Mouse (Mus musculus): ENCODE measurements around the gene Abcd3.
"Not testable (repeated sequence)": the region's sequence is repeated elsewhere in the genome, so short reads cannot be mapped to it uniquely, and the experiment has no call there.

Abcd3 gene

GRCm38 (mm10) chr3:121818736-121819396 lies 3.8 kb upstream of the Abcd3 start:
- no peak for DNase-seq (ENCODE audit: low read depth, low spot score)

DNA sequence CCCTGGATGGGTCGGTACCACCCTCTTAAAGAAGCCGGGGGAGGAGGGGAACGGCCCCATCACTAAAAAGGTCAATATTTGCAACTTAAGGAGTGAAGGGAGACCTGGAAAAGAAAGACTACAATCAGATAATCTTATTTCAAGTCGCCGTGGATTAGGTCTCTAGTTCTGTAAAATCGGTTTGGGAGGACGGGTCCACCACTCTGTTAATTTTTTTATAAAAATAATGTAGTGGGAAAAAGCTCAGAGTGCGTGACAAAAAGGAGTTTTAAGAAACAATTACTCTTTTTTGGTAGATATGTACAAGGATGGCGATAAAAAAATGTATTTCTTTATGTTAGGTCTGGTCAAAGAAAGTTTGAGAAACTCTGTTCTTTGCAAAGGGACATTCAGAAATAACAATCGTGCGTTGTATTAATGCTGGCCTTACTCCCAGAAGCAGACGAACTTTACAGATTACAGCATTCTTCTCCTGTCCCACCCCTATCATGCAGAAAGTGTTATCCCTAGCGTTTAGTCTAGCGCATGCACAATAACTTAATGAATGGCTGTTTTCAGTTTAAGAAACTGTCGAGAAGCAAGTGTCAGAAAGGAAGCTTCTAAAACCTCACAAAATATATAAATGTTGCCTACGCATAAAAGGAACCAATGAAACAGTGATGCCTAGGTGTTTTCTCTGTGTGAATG lies 590 bp upstream of the Abcd3 start:
- no peak for DNase-seq (ENCODE audit: low read depth, low spot score)

DNA sequence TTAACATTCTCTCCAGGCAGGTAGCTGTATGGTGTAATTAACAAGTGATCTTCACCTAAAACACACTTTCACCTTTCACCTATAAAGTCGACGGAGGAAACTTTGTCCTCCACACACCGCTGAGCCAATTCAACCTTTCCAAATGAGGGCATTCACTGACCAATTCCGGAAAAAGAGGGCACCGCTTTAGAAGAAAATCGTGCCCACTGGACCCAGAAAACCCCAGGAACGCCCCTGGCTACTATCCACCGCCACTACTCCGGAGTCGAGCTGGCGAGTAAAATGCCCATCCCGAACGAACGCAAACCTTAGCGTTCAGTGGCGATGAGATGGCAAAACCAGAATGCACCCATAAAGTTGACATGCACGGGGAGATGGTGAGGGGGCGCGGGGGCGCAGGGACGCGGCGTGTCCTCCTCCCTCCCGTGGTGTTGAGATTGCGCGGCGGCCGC lies 663 bp downstream of the Abcd3 start:
- DNase-seq (ENCODE audit: low read depth, low spot score) = peak; percentile 59

DNA sequence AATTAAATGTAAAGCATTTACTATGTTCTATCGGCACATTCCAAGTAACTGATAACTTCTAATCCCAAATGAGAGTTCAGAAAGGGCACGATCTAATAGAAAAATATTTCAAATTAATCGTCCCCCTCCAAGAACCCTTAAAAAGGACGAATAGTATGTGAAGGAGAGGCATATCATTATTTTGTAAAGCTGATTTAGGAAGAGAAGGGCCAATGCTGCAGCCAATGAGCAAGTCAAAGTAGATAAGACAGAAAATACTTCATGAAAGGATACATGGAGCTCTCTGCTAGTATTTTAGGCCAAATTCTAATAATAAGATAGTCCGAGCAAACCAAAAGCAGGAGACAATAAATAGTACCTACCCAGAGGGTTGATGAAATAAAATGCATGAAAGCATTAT lies 1.3 kb downstream of the Abcd3 start:
- DNase-seq (ENCODE audit: low read depth, low spot score) = no peak

- no peak for DNase-seq (ENCODE audit: low read depth, low spot score)
Measured at GRCm38 (mm10) chr3:121808246-121808645, 6.9 kb downstream of the Abcd3 start.

DNA sequence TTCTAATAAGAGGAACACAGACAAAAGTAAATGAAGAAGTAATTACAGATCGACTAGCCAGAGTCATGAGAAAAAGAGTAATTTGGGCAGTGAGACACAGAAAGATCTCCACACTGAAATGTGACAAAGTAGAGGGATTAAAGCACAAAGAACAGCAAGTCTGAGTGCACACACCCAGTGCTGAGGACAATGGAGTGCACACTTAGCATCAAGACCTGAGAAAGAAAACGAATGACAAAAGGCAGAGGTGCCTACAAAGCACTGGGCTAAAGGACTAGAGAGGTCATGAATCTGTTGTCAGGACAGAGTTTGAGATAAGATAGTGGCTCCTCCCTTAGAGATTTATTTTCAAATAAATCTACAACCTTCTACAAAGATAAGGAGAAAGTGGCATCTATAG lies 20.9 kb downstream of the Abcd3 start:
- peak; percentile 93 for DNase-seq (ENCODE audit: low read depth, low spot score)

GRCm38 (mm10) chr3:121792246-121792645 lies 22.9 kb downstream of the Abcd3 start:
- DNase-seq (ENCODE audit: low read depth, low spot score) = no peak

- no peak for DNase-seq (ENCODE audit: low read depth, low spot score)
Measured at GRCm38 (mm10) chr3:121790442-121790841, 24.7 kb downstream of the Abcd3 start.

GRCm38 (mm10) chr3:121789790-121790189 lies 25.3 kb downstream of the Abcd3 start:
- no peak for DNase-seq (ENCODE audit: low read depth, low spot score)

DNA sequence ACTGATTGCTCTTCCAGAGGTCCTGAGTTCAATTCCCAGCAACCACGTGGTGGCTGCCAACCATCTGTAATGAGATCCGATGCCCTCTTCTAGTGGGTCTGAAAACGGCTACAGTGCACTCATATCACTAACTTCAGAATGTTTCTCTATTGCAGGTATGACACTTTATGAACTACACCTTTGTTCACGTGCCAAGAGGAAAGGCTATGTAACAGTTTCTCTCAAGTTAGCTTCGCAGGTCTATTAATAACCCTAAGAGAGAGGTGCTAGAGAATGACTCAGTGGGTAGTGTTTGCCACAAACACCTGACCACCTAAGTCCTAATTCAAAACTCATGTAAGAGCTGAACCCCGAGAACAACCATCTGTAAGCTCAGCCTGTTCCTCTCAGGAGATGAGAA lies 32.1 kb downstream of the Abcd3 start:
- DNase-seq (ENCODE audit: low read depth, low spot score) = no peak

DNA sequence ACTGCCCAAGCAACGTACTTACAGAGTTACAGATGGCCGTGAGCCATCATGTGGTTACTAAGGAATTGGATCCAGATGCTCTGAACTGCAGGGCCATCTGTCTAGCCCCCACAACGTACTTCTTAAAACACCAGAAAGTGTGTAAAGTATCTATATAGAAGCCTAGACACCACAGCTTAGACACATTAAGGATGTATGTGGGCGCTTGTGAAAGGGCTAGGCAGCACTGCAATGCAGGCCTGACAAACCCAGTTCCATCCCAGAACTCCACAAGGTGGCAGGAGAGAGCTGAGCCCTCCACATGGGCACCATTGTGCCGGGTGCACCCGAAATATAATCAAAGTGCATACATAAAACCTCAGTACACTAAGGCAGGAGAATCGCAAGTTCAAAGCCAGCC lies 37.2 kb downstream of the Abcd3 start:
- peak; percentile 64 for DNase-seq (ENCODE audit: low read depth, low spot score)

GRCm38 (mm10) chr3:121773336-121773735 lies 41.8 kb downstream of the Abcd3 start:
- not testable (repeated sequence) for DNase-seq (ENCODE audit: low read depth, low spot score)

- peak; percentile 42 for DNase-seq (ENCODE audit: low read depth, low spot score)
Measured at GRCm38 (mm10) chr3:121768770-121769169, 46.3 kb downstream of the Abcd3 start.

- DNase-seq (ENCODE audit: low read depth, low spot score) = no peak
Measured at GRCm38 (mm10) chr3:121766818-121767217, 48.3 kb downstream of the Abcd3 start.

DNA sequence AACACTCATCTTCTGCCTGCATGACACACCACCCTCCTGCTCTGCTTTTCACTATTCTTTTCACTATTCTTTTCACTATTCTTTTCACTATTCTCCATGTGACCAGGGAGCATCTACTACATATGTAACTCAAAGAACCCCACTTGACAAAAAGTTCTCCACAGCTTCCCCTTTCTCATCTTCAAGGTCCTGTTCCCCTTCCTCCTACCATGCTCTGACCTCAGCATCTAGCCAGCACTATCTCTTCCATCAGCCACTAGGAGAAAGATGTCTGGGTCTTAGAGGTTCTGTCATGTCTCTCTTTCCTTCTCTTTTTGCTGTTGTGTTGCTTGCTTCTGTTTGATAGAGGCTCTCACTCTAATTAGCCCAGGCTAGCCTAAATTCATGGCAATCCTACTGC lies 49.1 kb downstream of the Abcd3 start:
- no peak for DNase-seq (ENCODE audit: low read depth, low spot score)

GRCm38 (mm10) chr3:121762056-121762852 lies 52.8 kb downstream of the Abcd3 start:
- peak; percentile 53 for DNase-seq (ENCODE audit: low read depth, low spot score)

DNA sequence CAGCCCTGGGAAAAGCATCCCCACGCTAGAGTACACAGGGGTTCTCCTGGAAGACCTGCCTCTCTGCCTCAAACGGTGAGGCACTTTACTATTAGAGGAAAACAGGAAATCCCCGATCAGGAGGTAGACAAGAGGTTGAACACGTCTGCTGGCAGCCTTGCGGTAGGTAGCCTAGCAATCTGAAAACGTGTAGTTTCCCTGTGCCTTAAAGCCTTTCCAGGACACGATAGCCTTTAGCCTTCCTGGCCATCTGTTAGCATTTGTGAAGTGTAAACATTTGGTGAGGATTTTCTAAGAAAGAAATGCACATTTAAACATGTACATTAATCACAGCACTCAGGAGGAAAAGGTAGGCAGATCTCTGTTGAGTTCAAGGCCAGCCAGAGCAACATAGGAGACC lies 56.7 kb downstream of the Abcd3 start:
- no peak for DNase-seq (ENCODE audit: low read depth, low spot score)

- DNase-seq (ENCODE audit: low read depth, low spot score) = no peak
Measured at GRCm38 (mm10) chr3:121755152-121755551, 60.0 kb downstream of the Abcd3 start.

- not testable (repeated sequence) for DNase-seq (ENCODE audit: low read depth, low spot score)
Measured at GRCm38 (mm10) chr3:121754319-121755090, 60.6 kb downstream of the Abcd3 start.

GRCm38 (mm10) chr3:121741186-121741848 lies 73.8 kb downstream of the Abcd3 start:
- DNase-seq (ENCODE audit: low read depth, low spot score) = peak; percentile 71

Measured in R1 (cell line).